Mouse (Mus musculus) kidney, postnatal 25 days (tissue): ENCODE measurements around the gene Pla2g4d.
"Not testable (repeated sequence)": the region's sequence is repeated elsewhere in the genome, so short reads cannot be mapped to it uniquely, and the experiment has no call there.

Experiments
- DNase-seq, 2 experiments: peaks; one replicate each; pipeline ENCODE4 v3.0.0; 2021; ENCODE audit warnings: mixed read lengths in 2 of 2

Gene Pla2g4d

GRCm38 (mm10) chr2:120256259-120256658 is 32.7 kb downstream of the Pla2g4d start:
- DNase-seq, result no peak

GRCm38 (mm10) chr2:120252644-120253043 is 36.4 kb downstream of the Pla2g4d start:
- no peak for DNase-seq

- DNase-seq, result no peak
Measured at GRCm38 (mm10) chr2:120245421-120246016, 43.5 kb downstream of the Pla2g4d start.

- DNase-seq, result no peak
Measured at GRCm38 (mm10) chr2:120244679-120245420, 44.1 kb downstream of the Pla2g4d start, which contains the start of gene Pla2g4e. Gene Pla2g4e, minus strand, starts transcription at chr2:120245335.

GRCm38 (mm10) chr2:120243995-120244394 is 45.0 kb downstream of the Pla2g4d start:
- no peak for DNase-seq

- DNase-seq, result no peak
Measured at GRCm38 (mm10) chr2:120242791-120243467, 46.1 kb downstream of the Pla2g4d start.

GRCm38 (mm10) chr2:120238733-120239132 is 50.3 kb downstream of the Pla2g4d start:
- not testable (repeated sequence) for DNase-seq

GRCm38 (mm10) chr2:120237784-120238183 is 51.2 kb downstream of the Pla2g4d start:
- no peak for DNase-seq

- no peak for DNase-seq
Measured at GRCm38 (mm10) chr2:120235947-120236640, 52.9 kb downstream of the Pla2g4d start.

- no peak for DNase-seq
Measured at GRCm38 (mm10) chr2:120235381-120235780, 53.6 kb downstream of the Pla2g4d start.

GRCm38 (mm10) chr2:120231642-120232041 is 57.4 kb downstream of the Pla2g4d start:
- DNase-seq, result no peak
